Mouse (Mus musculus) heart, adult 2 months (tissue): Measurements from ENCODE around the gene Plce1. TPM values are rescaled to one million over a fixed set of nuclear protein-coding genes. Genes with fewer than 3 reads are reported as not detected.

Source experiments
- DNase-seq, 2 experiments: peaks; one replicate each; pipeline ENCODE4 v3.0.0; 2021
- H3K27ac ChIP-seq: fragments of 200-600 bp; 2 replicates; pipeline ENCODE4 v1.8.1; 2022
- H3K27me3 ChIP-seq: fragments of 200-500 bp; 2 replicates; pipeline ENCODE4 v1.6.1; 2012; ENCODE audit warnings: mild to moderate bottlenecking, low read length, inconsistent platforms, mixed read lengths; ENCODE audit not compliant: control insufficient read depth, insufficient read depth
- H3K36me3 ChIP-seq: fragments of 200-500 bp; 2 replicates; pipeline ENCODE4 v1.6.1; 2012; ENCODE audit warnings: low read length, inconsistent platforms; ENCODE audit not compliant: control insufficient read depth, insufficient read depth
- H3K4me1 ChIP-seq: fragments of 200-500 bp; 2 replicates; pipeline ENCODE4 v1.6.1; 2011; ENCODE audit warnings: low read length; ENCODE audit not compliant: control insufficient read depth, insufficient read depth
- H3K4me3 ChIP-seq: fragments of 200-600 bp; 2 replicates; pipeline ENCODE4 v1.8.1; 2022
- H3K79me2 ChIP-seq: fragments of 200-500 bp; replicated peaks from 2 replicates; pipeline ENCODE4 v1.6.1; 2012; ENCODE audit warnings: mild to moderate bottlenecking, inconsistent platforms, low read length, moderate library complexity, mixed read lengths; ENCODE audit not compliant: control insufficient read depth, insufficient read depth
- H3K9ac ChIP-seq: fragments of 200-500 bp; 2 replicates; pipeline ENCODE4 v1.6.1; 2012; ENCODE audit warnings: low read depth, mild to moderate bottlenecking, control low read depth, inconsistent platforms, low read length, mixed read lengths
- CTCF ChIP-seq: fragments of 200-600 bp; IDR thresholded peaks from 2 replicates; pipeline ENCODE4 v1.8.1; 2022; ENCODE audit warnings: antibody characterized with exemption, mild to moderate bottlenecking, moderate library complexity
- EP300 ChIP-seq: fragments of 200-500 bp; IDR thresholded peaks from 2 replicates; pipeline ENCODE4 v1.6.1; 2011; ENCODE audit warnings: low read depth, low read length, control low read depth; ENCODE audit not compliant: insufficient read depth
- POLR2A ChIP-seq: fragments of 200-500 bp; IDR thresholded peaks from 2 replicates; pipeline ENCODE4 v1.6.1; 2011; ENCODE audit warnings: mild to moderate bottlenecking, low read depth, low read length, control low read depth; ENCODE audit not compliant: insufficient read depth
- WGBS: fragments of 180-500 bp; shearing (Covaris S2); methylation state at CpG from one replicate; pipeline ENCODE4 v1.1.7; 2018; 5-methylcytosine and 5-hydroxymethylcytosine counted together
- intact Hi-C: fragments of 180-260 bp; cut with DNase I; formaldehyde crosslinking; loops from one replicate; pipeline ENCODE4 v1.15.1; 2025
- polyA plus RNA-seq: library from polyadenylated mRNA; depleted of rRNA; stranded (reverse); fragments of >200 nt; gene quantifications from 2 replicates; pipeline ENCODE4 v1.2.3, GENCODE M21; 2012
- total RNA-seq, 2 experiments: library from RNA; stranded (reverse); gene quantifications; 2 replicates each; pipeline ENCODE4 v1.2.3; 2021

The Plce1 gene
- total and polyA plus RNA-seq, 3 experiments = 5.9 to 20.6 (median 18.7) TPM

GRCm38 (mm10) chr19:38507251-38507965 lies 26.5 kb downstream of the Plce1 start:
- H3K79me2 ChIP-seq = no peaks in the 10 kb centered on the region
- TF ChIP-seq EP300 = no peak
- no peak for TF ChIP-seq POLR2A
- TF ChIP-seq CTCF = no peak
- no peak for DNase-seq
- intact Hi-C loops = no loop called here
- H3K27ac ChIP-seq = no peak overlapping the region
- peaks cover 2% of the 10 kb centered on the region; the same call in 1 of the 2 replicates for H3K4me1 ChIP-seq
- no peak overlapping the region for H3K9ac ChIP-seq
- H3K36me3 ChIP-seq = no peaks in the 10 kb centered on the region
- no peak overlapping the region for H3K4me3 ChIP-seq
- WGBS = 68% methylated on average over 12 of the region's 12 CpGs
- H3K27me3 ChIP-seq = no peaks in the 10 kb centered on the region

- Histone ChIP-seq H3K4me1 (peaks cover 2% of the 10 kb centered on the region; the same call in 1 of the 2 replicates), H3K27me3 (no peaks in the 10 kb centered on the region), H3K79me2 (no peaks in the 10 kb centered on the region), H3K9ac (no peak overlapping the region), H3K27ac (no peak overlapping the region), H3K4me3 (no peak overlapping the region), H3K36me3 (no peaks in the 10 kb centered on the region)
- TF ChIP-seq CTCF (no peak), POLR2A (no peak), EP300 (no peak)
- WGBS = 69% methylated on average over 9 of the region's 9 CpGs
- DNase-seq = no peak
- intact Hi-C loops = no loop called here
Observed at GRCm38 (mm10) chr19:38507966-38508625, 27.2 kb downstream of the Plce1 start.

GRCm38 (mm10) chr19:38514417-38515184 lies 33.7 kb downstream of the Plce1 start:
- Histone ChIP-seq H3K4me1 (no peaks in the 10 kb centered on the region), H3K27me3 (no peaks in the 10 kb centered on the region), H3K9ac (no peak overlapping the region), H3K36me3 (no peaks in the 10 kb centered on the region), H3K27ac (no peak overlapping the region), H3K4me3 (no peak overlapping the region), H3K79me2 (no peaks in the 10 kb centered on the region)
- 71% methylated on average over 5 of the region's 5 CpGs for WGBS
- TF ChIP-seq POLR2A (no peak), EP300 (no peak), CTCF (no peak)
- intact Hi-C loops = no loop called here
- DNase-seq = no peak

GRCm38 (mm10) chr19:38526855-38527254 lies 45.9 kb downstream of the Plce1 start:
- 36% methylated on average over 3 of the region's 3 CpGs for WGBS
- DNase-seq = no peak
- no peaks in the 10 kb centered on the region for H3K79me2 ChIP-seq
- H3K4me1 ChIP-seq = no peaks in the 10 kb centered on the region
- intact Hi-C loops = no loop called here
- no peak overlapping the region for H3K27ac ChIP-seq
- H3K27me3 ChIP-seq = no peaks in the 10 kb centered on the region
- TF ChIP-seq EP300 = no peak
- no peak for TF ChIP-seq CTCF
- no peak for TF ChIP-seq POLR2A
- H3K4me3 ChIP-seq = no peak overlapping the region
- H3K9ac ChIP-seq = no peak overlapping the region
- no peaks in the 10 kb centered on the region for H3K36me3 ChIP-seq

- no peak overlapping the region for H3K27ac ChIP-seq
Observed at GRCm38 (mm10) chr19:38527475-38527874, 46.6 kb downstream of the Plce1 start.

More at GRCm38 (mm10) chr19:38527475-38527874, 46.6 kb downstream of the Plce1 start:
- Histone ChIP-seq H3K4me1 (no peaks in the 10 kb centered on the region), H3K36me3 (no peaks in the 10 kb centered on the region), H3K4me3 (no peak overlapping the region), H3K79me2 (no peaks in the 10 kb centered on the region), H3K27me3 (no peaks in the 10 kb centered on the region), H3K9ac (no peak overlapping the region)
- WGBS = 75% methylated on average over 3 of the region's 3 CpGs
- DNase-seq = no peak
- intact Hi-C loops = no loop called here
- TF ChIP-seq EP300 = no peak
- no peak for TF ChIP-seq CTCF
